Mouse (Mus musculus): Measurements from ENCODE around the gene Tsc22d4. TPM values are rescaled to one million over a fixed set of nuclear protein-coding genes. Genes with fewer than 3 reads are reported as not detected.
A peak's percentile ranks its signal among the peaks of the same experiment; 100 is the strongest.

The Tsc22d4 gene
- polyA plus RNA-seq, 1 experiment from 2014 or later = 61.1 TPM

GRCm38 (mm10) chr5:137776408-137776918 lies 30.9 kb downstream of the Tsc22d4 start:
- Histone ChIP-seq H3K4me2 (no peak overlapping the region), H3K36me3 (peaks cover 12% of the 10 kb centered on the region), H3K27ac (no peak overlapping the region), H3K9ac (0 out of 2 replicates have a peak overlapping the region, but pooled peaks have one; percentile 24), H3K4me3 (no peak overlapping the region), H3K27me3 (no peaks in the 10 kb centered on the region), H3K9me3 (no peaks in the 10 kb centered on the region), H3K4me1 (replicated peaks) (peaks cover 29% of the 10 kb centered on the region)
- WGBS = 55% methylated on average over 5 of the region's 5 CpGs
- ATAC-seq (ENCODE audit: low FRiP score) = no peak

GRCm38 (mm10) chr5:137777267-137777845 lies 31.8 kb downstream of the Tsc22d4 start:
- Histone ChIP-seq H3K4me1 (replicated peaks) (peaks cover 38% of the 10 kb centered on the region), H3K36me3 (peaks cover 21% of the 10 kb centered on the region), H3K4me3 (no peak overlapping the region), H3K27me3 (no peaks in the 10 kb centered on the region), H3K9me3 (no peaks in the 10 kb centered on the region), H3K9ac (no peak overlapping the region), H3K4me2 (no peak overlapping the region), H3K27ac (peak overlapping the region; percentile 95; the same call in 1 of the 2 replicates)
- WGBS = 88% methylated on average over 7 of the region's 7 CpGs
- no peak for ATAC-seq (ENCODE audit: low FRiP score)

- peaks cover 51% of the 10 kb centered on the region for H3K4me1 ChIP-seq (replicated peaks)
- peak within 1 kb of the TSS; percentile 97 for H3K4me2 ChIP-seq
- H3K27me3 ChIP-seq = no peaks in the 10 kb centered on the region
- H3K9me3 ChIP-seq = no peaks in the 10 kb centered on the region
- H3K9ac ChIP-seq = peak within 1 kb of the TSS; percentile 99
- H3K27ac ChIP-seq = peak within 1 kb of the TSS; percentile 95
- peak; percentile 96 for ATAC-seq (ENCODE audit: low FRiP score)
- H3K36me3 ChIP-seq = peaks cover 34% of the 10 kb centered on the region
- peak within 1 kb of the TSS; percentile 98 for H3K4me3 ChIP-seq
- WGBS = under 1% methylated on average over 31 of the region's 31 CpGs
Measured at GRCm38 (mm10) chr5:137778635-137779034, 33.1 kb downstream of the Tsc22d4 start, which contains the start of gene Ppp1r35. Gene Ppp1r35 (plus strand): TSS chr5:137778849.

- Histone ChIP-seq H3K9me3 (no peaks in the 10 kb centered on the region), H3K4me2 (peak overlapping the region; percentile 97), H3K9ac (peak overlapping the region; percentile 99), H3K27me3 (no peaks in the 10 kb centered on the region), H3K27ac (peak overlapping the region; percentile 95), H3K4me3 (peak overlapping the region; percentile 98), H3K36me3 (peaks cover 41% of the 10 kb centered on the region), H3K4me1 (replicated peaks) (peaks cover 58% of the 10 kb centered on the region)
- ATAC-seq (ENCODE audit: low FRiP score) = peak; percentile 19
- WGBS = under 1% methylated on average over 74 of the region's 83 CpGs
Measured at GRCm38 (mm10) chr5:137779053-137779933, 33.8 kb downstream of the Tsc22d4 start.

GRCm38 (mm10) chr5:137781661-137782060 lies 36.1 kb downstream of the Tsc22d4 start:
- no peaks in the 10 kb centered on the region for H3K9me3 ChIP-seq
- no peak overlapping the region for H3K9ac ChIP-seq
- 94% methylated on average over 7 of the region's 7 CpGs for WGBS
- H3K4me2 ChIP-seq = no peak overlapping the region
- no peak overlapping the region for H3K27ac ChIP-seq
- no peaks in the 10 kb centered on the region for H3K27me3 ChIP-seq
- no peak for ATAC-seq (ENCODE audit: low FRiP score)
- peaks cover 45% of the 10 kb centered on the region for H3K36me3 ChIP-seq
- H3K4me3 ChIP-seq = no peak overlapping the region
- peaks cover 66% of the 10 kb centered on the region for H3K4me1 ChIP-seq (replicated peaks)

GRCm38 (mm10) chr5:137782776-137783522 lies 37.4 kb downstream of the Tsc22d4 start:
- 84% methylated on average over 13 of the region's 13 CpGs for WGBS
- H3K27ac ChIP-seq = no peak overlapping the region

GRCm38 (mm10) chr5:137783901-137784540 lies 38.5 kb downstream of the Tsc22d4 start:
- H3K9me3 ChIP-seq = no peaks in the 10 kb centered on the region
- peak overlapping the region; percentile 60; the same call in 1 of the 2 replicates for H3K27ac ChIP-seq
- H3K36me3 ChIP-seq = peaks cover 45% of the 10 kb centered on the region
- peak overlapping the region; percentile 98 for H3K9ac ChIP-seq
- peak overlapping the region; percentile 95 for H3K4me2 ChIP-seq
- H3K27me3 ChIP-seq = peaks cover 5% of the 10 kb centered on the region; the same call in 1 of the 2 replicates
- peaks cover 66% of the 10 kb centered on the region for H3K4me1 ChIP-seq (replicated peaks)
- WGBS = 71% methylated on average over 9 of the region's 9 CpGs
- peak overlapping the region; percentile 87 for H3K4me3 ChIP-seq
- ATAC-seq (ENCODE audit: low FRiP score) = no peak

More at GRCm38 (mm10) chr5:137782776-137783522, 37.4 kb downstream of the Tsc22d4 start:
- Histone ChIP-seq H3K9ac (peak overlapping the region; percentile 98), H3K4me1 (replicated peaks) (peaks cover 65% of the 10 kb centered on the region), H3K4me3 (peak overlapping the region; percentile 87), H3K27me3 (no peaks in the 10 kb centered on the region), H3K9me3 (no peaks in the 10 kb centered on the region), H3K4me2 (peak overlapping the region; percentile 95), H3K36me3 (peaks cover 45% of the 10 kb centered on the region)
- no peak for ATAC-seq (ENCODE audit: low FRiP score)

GRCm38 (mm10) chr5:137784546-137784945 lies 39.0 kb downstream of the Tsc22d4 start:
- Histone ChIP-seq H3K4me3 (peak overlapping the region; percentile 87), H3K9ac (peak overlapping the region; percentile 98), H3K27ac (peak overlapping the region; percentile 96; the same call in 1 of the 2 replicates), H3K4me1 (replicated peaks) (peaks cover 63% of the 10 kb centered on the region), H3K27me3 (peaks cover 5% of the 10 kb centered on the region; the same call in 1 of the 2 replicates), H3K36me3 (peaks cover 45% of the 10 kb centered on the region), H3K4me2 (peak overlapping the region; percentile 95), H3K9me3 (no peaks in the 10 kb centered on the region)
- ATAC-seq (ENCODE audit: low FRiP score) = no peak
- 82% methylated on average over 14 of the region's 14 CpGs for WGBS

GRCm38 (mm10) chr5:137785164-137786031 lies 39.9 kb downstream of the Tsc22d4 start:
- H3K27ac ChIP-seq = peak overlapping the region; percentile 96
- H3K9ac ChIP-seq = peak overlapping the region; percentile 98
- ATAC-seq (ENCODE audit: low FRiP score) = peak; percentile 9
- no peaks in the 10 kb centered on the region for H3K9me3 ChIP-seq
- 3% methylated on average over 48 of the region's 62 CpGs for WGBS
- H3K27me3 ChIP-seq = peaks cover 5% of the 10 kb centered on the region; the same call in 1 of the 2 replicates
- H3K4me2 ChIP-seq = peak overlapping the region; percentile 95
- peaks cover 55% of the 10 kb centered on the region for H3K4me1 ChIP-seq (replicated peaks)
- H3K36me3 ChIP-seq = peaks cover 42% of the 10 kb centered on the region
- H3K4me3 ChIP-seq = peak overlapping the region; percentile 87

- peaks cover 5% of the 10 kb centered on the region; the same call in 1 of the 2 replicates for H3K27me3 ChIP-seq
- peak; percentile 90 for ATAC-seq (ENCODE audit: low FRiP score)
- peaks cover 46% of the 10 kb centered on the region for H3K4me1 ChIP-seq (replicated peaks)
- peak overlapping the region; percentile 98 for H3K9ac ChIP-seq
- no peaks in the 10 kb centered on the region for H3K9me3 ChIP-seq
- H3K36me3 ChIP-seq = peaks cover 34% of the 10 kb centered on the region
- peak overlapping the region; percentile 95 for H3K4me2 ChIP-seq
- WGBS = under 1% methylated on average over 79 of the region's 79 CpGs
- H3K4me3 ChIP-seq = peak overlapping the region; percentile 87
- peak overlapping the region; percentile 96 for H3K27ac ChIP-seq
Measured at GRCm38 (mm10) chr5:137786109-137786942, 40.8 kb downstream of the Tsc22d4 start.
